Mouse (Mus musculus) hindbrain, embryonic 11.5 days (tissue): Measurements from ENCODE around the gene Kazald1. TPM values are rescaled to one million over a fixed set of nuclear protein-coding genes. Genes with fewer than 3 reads are reported as not detected.
A peak's percentile ranks its signal among the peaks of the same experiment; 100 is the strongest.

Experiments used
- ATAC-seq: fragments of 200-750 bp; cut with Nextera tagmentation; 2 replicates; pipeline ENCODE4 v1.8.0; 2017; ENCODE audit warnings: mild to moderate bottlenecking, moderate TSS enrichment, moderate library complexity; ENCODE audit not compliant: low FRiP score
- DNase-seq: peaks from one replicate; pipeline ENCODE4 v3.0.0-alpha.2; 2015; ENCODE audit warnings: low spot score
- H3K27ac ChIP-seq: fragments of 300-500 bp; sonication (generic); 2 replicates; pipeline ENCODE4 v1.5.1; 2014; ENCODE audit warnings: mild to moderate bottlenecking, low read depth, low read length
- H3K27me3 ChIP-seq: fragments of 300-500 bp; sonication (generic); 2 replicates; pipeline ENCODE4 v1.6.1; 2014; ENCODE audit warnings: mild to moderate bottlenecking, low read length, moderate library complexity, mixed read lengths; ENCODE audit not compliant: control insufficient read depth, insufficient read depth
- H3K36me3 ChIP-seq: fragments of 300-500 bp; sonication (generic); 2 replicates; pipeline ENCODE4 v1.6.1; 2014; ENCODE audit warnings: mild to moderate bottlenecking, low read length, moderate library complexity, mixed read lengths; ENCODE audit not compliant: control insufficient read depth, insufficient read depth
- H3K4me1 ChIP-seq: fragments of 300-500 bp; sonication (generic); replicated peaks from 2 replicates; pipeline ENCODE4 v1.6.1; 2014; ENCODE audit warnings: low read length, mixed read lengths; ENCODE audit not compliant: control insufficient read depth, insufficient read depth
- H3K4me2 ChIP-seq: fragments of 300-500 bp; sonication (generic); replicated peaks from 2 replicates; pipeline ENCODE4 v1.6.1; 2014; ENCODE audit warnings: mild to moderate bottlenecking, low read depth, low read length
- H3K4me3 ChIP-seq: fragments of 300-500 bp; sonication (generic); 2 replicates; pipeline ENCODE4 v1.5.1; 2014; ENCODE audit warnings: low read depth, low read length
- H3K9ac ChIP-seq: fragments of 300-500 bp; sonication (generic); 2 replicates; pipeline ENCODE4 v1.6.1; 2014; ENCODE audit warnings: low read depth, low read length
- H3K9me3 ChIP-seq: fragments of 300-500 bp; sonication (generic); 2 replicates; pipeline ENCODE4 v1.6.1; 2016; ENCODE audit warnings: low read length; ENCODE audit not compliant: control insufficient read depth
- WGBS: fragments of 180-500 bp; shearing (Covaris S2); extraction: QIAGEN DNeasy Blood & Tissue Kit; methylation state at CpG from one replicate; pipeline ENCODE4 v1.1.7; 2014; 5-methylcytosine and 5-hydroxymethylcytosine counted together
- polyA plus RNA-seq: library from polyadenylated mRNA; unstranded; fragments of >200 nt; fragmentation: Nextera tagmentation; extraction: Ambion mirVana; gene quantifications from 2 replicates; pipeline ENCODE4 v1.2.1, GENCODE M21; 2014

Gene Kazald1
- polyA plus RNA-seq, 1 experiment from 2014 or later = 2.9 TPM

DNA sequence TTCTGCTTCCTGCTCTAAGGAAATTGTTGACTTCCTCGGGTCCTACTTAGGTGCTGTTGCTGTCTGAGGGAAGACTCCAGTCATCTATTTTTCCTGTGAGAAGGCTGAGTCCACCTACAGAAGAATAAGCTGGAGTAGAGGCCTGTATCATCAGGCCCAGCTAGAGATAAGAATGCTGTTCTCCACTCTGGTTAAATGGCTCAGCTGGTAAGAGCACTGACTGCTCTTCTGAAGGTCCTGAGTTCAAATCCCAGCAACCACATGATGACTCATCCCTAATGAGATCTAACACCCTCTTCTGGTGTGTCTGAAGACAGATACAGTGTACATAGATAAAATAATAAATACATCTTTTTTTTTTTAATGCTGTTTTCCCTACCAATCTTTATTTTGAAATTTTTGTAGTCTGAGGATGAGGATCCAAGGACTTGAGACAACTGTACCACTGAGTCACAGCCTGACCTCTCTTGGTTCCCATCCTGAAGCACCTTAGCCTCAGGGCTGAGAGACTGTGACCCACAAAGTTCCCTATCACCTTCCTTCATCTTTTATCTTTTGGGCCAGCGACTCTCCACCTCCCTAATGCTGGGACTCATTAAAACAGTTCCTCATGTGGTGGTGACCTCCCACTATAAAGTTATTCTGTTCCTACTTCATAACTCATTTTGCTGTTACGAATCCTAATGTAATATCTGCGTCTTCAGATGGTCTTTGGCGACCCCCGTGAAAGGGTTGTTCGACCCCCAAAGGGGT lies 7.1 kb upstream of the Kazald1 start:
- Histone ChIP-seq H3K27ac (no peak overlapping the region), H3K4me1 (no peaks in the 10 kb centered on the region; the same call in 1 of the 2 replicates), H3K27me3 (peaks cover 49% of the 10 kb centered on the region), H3K4me3 (no peak overlapping the region), H3K9me3 (no peaks in the 10 kb centered on the region), H3K4me2 (no peak overlapping the region), H3K36me3 (no peaks in the 10 kb centered on the region), H3K9ac (no peak overlapping the region)
- 80% methylated on average over 7 of the region's 7 CpGs for WGBS
- ATAC-seq = no peak
- DNase-seq = no peak

GRCm38 (mm10) chr19:45073871-45074542 lies 1.0 kb upstream of the Kazald1 start:
- peaks cover 42% of the 10 kb centered on the region for H3K27me3 ChIP-seq
- H3K9ac ChIP-seq = peak overlapping the region; percentile 76
- no peak overlapping the region for H3K27ac ChIP-seq
- H3K9me3 ChIP-seq = no peaks in the 10 kb centered on the region
- 10% methylated on average over 20 of the region's 20 CpGs for WGBS
- peak; percentile 89 for DNase-seq
- peak; percentile 48; the same call in 1 of the 2 replicates for ATAC-seq
- H3K4me2 ChIP-seq = peak overlapping the region; percentile 75
- peaks cover 7% of the 10 kb centered on the region; the same call in 1 of the 2 replicates for H3K4me1 ChIP-seq
- peak overlapping the region; percentile 51 for H3K4me3 ChIP-seq
- H3K36me3 ChIP-seq = no peaks in the 10 kb centered on the region

- ATAC-seq = peak; percentile 52
- Histone ChIP-seq H3K4me3 (peak overlapping the region; percentile 51), H3K9ac (peak overlapping the region; percentile 76), H3K4me2 (peak overlapping the region; percentile 75), H3K4me1 (peaks cover 15% of the 10 kb centered on the region), H3K36me3 (no peaks in the 10 kb centered on the region), H3K27ac (no peak overlapping the region), H3K27me3 (peaks cover 56% of the 10 kb centered on the region), H3K9me3 (no peaks in the 10 kb centered on the region)
- DNase-seq = peak; percentile 47
- WGBS = under 1% methylated on average over 32 of the region's 32 CpGs
These were observed 438 bp downstream of the Kazald1 start for GRCm38 (mm10) chr19:45075323-45076035.

- H3K27me3 ChIP-seq = peaks cover 59% of the 10 kb centered on the region
- no peaks in the 10 kb centered on the region for H3K36me3 ChIP-seq
- peak overlapping the region; percentile 75; the same call in 1 of the 2 replicates for H3K4me2 ChIP-seq
- H3K4me1 ChIP-seq = peaks cover 21% of the 10 kb centered on the region
- 8% methylated on average over 17 of the region's 17 CpGs for WGBS
- ATAC-seq (no peak), DNase-seq (no peak)
- peak overlapping the region; percentile 51 for H3K4me3 ChIP-seq
- H3K9me3 ChIP-seq = no peaks in the 10 kb centered on the region
- no peak overlapping the region for H3K27ac ChIP-seq
- H3K9ac ChIP-seq = no peak overlapping the region
These were observed 1.1 kb downstream of the Kazald1 start for GRCm38 (mm10) chr19:45076036-45076575.

DNA sequence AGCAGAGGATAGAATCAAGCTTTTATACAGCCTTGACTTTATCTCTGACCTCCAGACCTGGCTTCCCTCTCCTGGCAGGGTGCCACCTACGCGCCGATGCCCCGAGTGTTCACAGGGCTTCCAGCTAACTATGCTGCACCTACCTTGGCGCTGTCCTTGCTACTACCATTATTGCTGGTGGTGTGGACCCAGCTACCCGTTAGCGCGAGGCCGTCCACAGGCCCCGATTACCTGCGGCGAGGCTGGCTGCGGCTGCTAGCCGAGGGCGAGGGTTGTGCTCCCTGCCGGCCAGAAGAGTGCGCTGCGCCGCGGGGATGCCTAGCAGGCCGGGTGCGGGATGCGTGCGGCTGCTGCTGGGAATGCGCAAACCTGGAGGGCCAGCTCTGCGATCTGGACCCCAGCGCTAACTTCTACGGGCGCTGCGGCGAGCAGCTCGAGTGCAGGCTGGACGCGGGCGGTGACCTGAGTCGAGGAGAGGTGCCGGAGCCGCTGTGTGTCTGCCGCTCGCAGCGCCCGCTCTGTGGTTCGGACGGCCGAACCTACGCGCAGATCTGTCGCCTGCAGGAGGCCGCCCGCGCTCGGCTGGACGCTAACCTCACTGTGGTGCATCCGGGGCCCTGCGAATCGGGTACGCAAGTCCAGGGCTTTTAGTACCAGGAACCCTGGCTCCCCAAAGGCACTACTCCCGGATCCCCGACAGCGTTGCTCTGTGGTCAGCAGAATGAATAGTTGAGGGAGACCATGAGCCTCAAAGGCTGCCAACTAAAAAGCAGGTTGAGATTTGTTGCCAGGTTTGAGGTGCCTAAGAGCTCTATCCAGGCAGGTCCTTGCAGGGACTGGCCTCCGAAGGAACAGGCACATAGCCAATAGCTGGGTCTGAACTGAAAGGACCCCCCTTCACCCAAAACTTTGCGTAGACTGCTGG lies 1.8 kb downstream of the Kazald1 start:
- under 1% methylated on average over 57 of the region's 62 CpGs for WGBS
- Histone ChIP-seq H3K27ac (no peak overlapping the region), H3K27me3 (peaks cover 63% of the 10 kb centered on the region), H3K9me3 (no peaks in the 10 kb centered on the region), H3K9ac (peak overlapping the region; percentile 19; the same call in 1 of the 2 replicates), H3K4me3 (peak overlapping the region; percentile 26), H3K4me1 (peaks cover 21% of the 10 kb centered on the region), H3K36me3 (no peaks in the 10 kb centered on the region), H3K4me2 (peak overlapping the region; percentile 51)
- DNase-seq = peak; percentile 75
- ATAC-seq = no peak

GRCm38 (mm10) chr19:45077742-45078645 lies 3.0 kb downstream of the Kazald1 start:
- H3K9ac ChIP-seq = no peak overlapping the region
- H3K9me3 ChIP-seq = no peaks in the 10 kb centered on the region
- H3K27ac ChIP-seq = no peak overlapping the region
- no peak for ATAC-seq
- DNase-seq = peak; percentile 46
- H3K27me3 ChIP-seq = peaks cover 65% of the 10 kb centered on the region
- WGBS = 9% methylated on average over 20 of the region's 20 CpGs
- no peak overlapping the region for H3K4me3 ChIP-seq
- H3K4me2 ChIP-seq = no peak overlapping the region
- peaks cover 21% of the 10 kb centered on the region for H3K4me1 ChIP-seq
- no peaks in the 10 kb centered on the region for H3K36me3 ChIP-seq

- Histone ChIP-seq H3K4me3 (no peak overlapping the region), H3K9ac (no peak overlapping the region), H3K27ac (no peak overlapping the region), H3K4me2 (peak overlapping the region; percentile 39; the same call in 1 of the 2 replicates), H3K27me3 (peaks cover 69% of the 10 kb centered on the region), H3K9me3 (no peaks in the 10 kb centered on the region), H3K36me3 (no peaks in the 10 kb centered on the region), H3K4me1 (peaks cover 21% of the 10 kb centered on the region)
- ATAC-seq (no peak), DNase-seq (peak; percentile 44)
- WGBS = 8% methylated on average over 16 of the region's 17 CpGs
These were observed 4.1 kb downstream of the Kazald1 start for GRCm38 (mm10) chr19:45078971-45079764.
